Mouse (Mus musculus): ENCODE measurements around the gene Limk2. TPM values are rescaled to one million over a fixed set of nuclear protein-coding genes. Genes with fewer than 3 reads are reported as not detected.
A peak's percentile ranks its signal among the peaks of the same experiment; 100 is the strongest.

Gene Limk2
- polyA plus RNA-seq, 1 experiment from 2014 or later = 51.8 TPM

DNA sequence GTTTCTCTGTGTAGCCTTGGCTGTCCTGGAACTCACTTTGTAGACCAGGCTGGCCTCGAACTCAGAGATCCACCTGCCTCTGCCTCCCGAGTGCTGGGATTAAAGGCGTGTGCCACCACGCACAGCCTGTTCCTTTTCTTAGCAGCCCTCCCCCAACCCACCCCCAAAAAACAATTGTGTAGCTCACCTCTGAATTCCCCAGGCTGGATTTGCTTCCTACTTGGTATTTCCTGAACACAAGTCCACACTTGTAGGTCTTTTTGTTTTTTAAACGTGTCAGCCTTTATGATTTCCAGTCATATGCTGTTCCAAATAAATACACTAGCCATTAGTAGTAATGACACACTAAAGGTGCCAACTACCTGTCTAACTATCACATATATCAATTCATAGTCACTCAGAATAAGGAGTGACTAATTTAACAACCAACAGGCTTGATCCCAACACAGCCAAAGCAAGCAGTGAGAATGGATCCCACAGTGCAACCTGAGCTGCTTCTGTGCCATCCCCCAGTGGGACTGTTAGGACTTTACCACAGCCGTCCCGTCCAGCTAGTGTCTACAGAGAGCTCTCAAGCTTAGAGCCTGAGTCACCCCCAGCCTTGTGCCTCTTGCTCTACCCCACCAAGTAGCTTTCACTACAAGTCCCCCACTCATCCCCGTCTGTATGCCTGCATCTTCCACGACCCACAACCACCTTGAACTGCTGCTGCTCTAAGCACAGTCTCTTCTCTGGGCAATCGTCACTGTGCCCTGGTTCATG, 97.2 kb downstream of the Limk2 start:
- Histone ChIP-seq H3K9ac (ENCODE audit: low read length) (no peak overlapping the region), H3K4me1 (replicated peaks; ENCODE audit: control insufficient read depth, insufficient read depth, low read length) (no peaks in the 10 kb centered on the region), H3K36me3 (ENCODE audit: control insufficient read depth, insufficient read depth, low read length) (peaks cover 29% of the 10 kb centered on the region), H3K4me2 (ENCODE audit: low read depth, low read length, severe bottlenecking) (no peak overlapping the region), H3K27me3 (ENCODE audit: control insufficient read depth, insufficient read depth, low read length) (no peaks in the 10 kb centered on the region), H3K27ac (ENCODE audit: low read depth, low read length) (no peak overlapping the region), H3K4me3 (ENCODE audit: low read depth, low read length) (no peak overlapping the region), H3K9me3 (ENCODE audit: control insufficient read depth, low read length) (no peaks in the 10 kb centered on the region)
- DNase-seq (ENCODE audit: low spot score) = peak; percentile 50
- 87% methylated on average over 10 of the region's 10 CpGs for WGBS
- ATAC-seq (replicated peaks; ENCODE audit: low FRiP score) = no peak

DNA sequence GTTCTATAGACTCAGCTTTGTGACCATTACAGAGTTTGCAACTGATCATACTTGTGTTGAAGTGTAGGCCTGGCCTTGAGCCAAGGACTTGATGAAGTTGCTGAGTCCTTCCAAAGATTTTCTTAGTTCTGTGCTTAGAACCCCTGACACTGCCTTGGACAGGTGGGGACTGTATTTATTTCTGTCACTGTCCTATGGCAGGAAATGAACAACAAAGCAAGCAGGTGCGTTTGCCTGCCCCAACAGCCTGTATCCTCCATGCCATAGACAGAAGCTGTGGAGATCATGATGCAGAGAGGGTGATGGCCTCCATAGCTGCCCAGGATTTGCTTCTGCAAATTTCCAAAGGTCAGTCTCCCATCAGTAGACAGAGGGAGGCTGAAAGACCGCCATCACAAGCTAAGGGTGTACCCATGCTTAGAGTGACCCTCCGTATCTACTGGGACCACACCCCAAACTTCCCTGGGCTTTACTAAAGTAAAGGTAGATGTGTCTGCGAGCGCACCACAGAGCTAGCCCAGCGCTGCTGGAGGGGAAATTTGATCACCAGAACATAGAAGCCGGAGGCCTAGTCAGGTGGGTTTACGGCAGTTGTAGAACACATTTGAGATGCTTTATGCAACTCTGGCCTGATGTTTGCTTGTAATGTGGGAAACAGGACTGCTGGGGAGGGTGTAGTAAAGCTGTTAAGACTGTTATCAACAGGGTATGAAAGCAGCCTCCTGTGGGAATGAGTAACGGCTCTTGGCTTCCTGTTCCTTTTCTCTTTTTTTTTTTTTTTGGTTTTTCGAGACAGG, 98.0 kb downstream of the Limk2 start:
- Histone ChIP-seq H3K9me3 (ENCODE audit: control insufficient read depth, low read length) (no peaks in the 10 kb centered on the region), H3K9ac (ENCODE audit: low read length) (no peak overlapping the region), H3K27ac (ENCODE audit: low read depth, low read length) (no peak overlapping the region), H3K4me3 (ENCODE audit: low read depth, low read length) (no peak overlapping the region), H3K4me1 (replicated peaks; ENCODE audit: control insufficient read depth, insufficient read depth, low read length) (no peaks in the 10 kb centered on the region), H3K27me3 (ENCODE audit: control insufficient read depth, insufficient read depth, low read length) (no peaks in the 10 kb centered on the region), H3K4me2 (ENCODE audit: low read depth, low read length, severe bottlenecking) (no peak overlapping the region), H3K36me3 (ENCODE audit: control insufficient read depth, insufficient read depth, low read length) (peaks cover 33% of the 10 kb centered on the region)
- WGBS = 92% methylated on average over 10 of the region's 10 CpGs
- no peak for ATAC-seq (replicated peaks; ENCODE audit: low FRiP score)
- DNase-seq (ENCODE audit: low spot score) = peak; percentile 39

DNA sequence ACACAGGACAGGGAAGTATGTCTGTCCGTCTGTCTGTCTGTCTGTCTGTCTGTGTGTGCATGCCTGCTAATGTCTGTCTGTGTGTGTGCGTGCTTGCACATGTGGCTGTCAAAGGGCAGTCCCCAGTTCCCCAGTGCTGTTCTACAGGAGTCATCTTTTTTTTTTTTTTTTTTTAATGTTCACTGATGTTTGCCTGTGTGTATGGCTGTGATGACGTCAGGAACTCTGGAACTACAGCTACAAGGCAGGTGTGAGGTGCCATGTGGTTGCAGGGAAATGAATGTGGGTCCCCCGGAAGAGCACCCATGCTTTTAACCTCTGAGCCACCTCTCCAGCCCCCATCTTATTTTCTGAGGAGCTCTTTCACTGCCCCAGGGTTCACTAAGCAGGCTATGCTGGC, 99.1 kb downstream of the Limk2 start:
- H3K4me3 ChIP-seq (ENCODE audit: low read depth, low read length) = no peak overlapping the region
- H3K9ac ChIP-seq (ENCODE audit: low read length) = no peak overlapping the region
- ATAC-seq (replicated peaks; ENCODE audit: low FRiP score) (no peak), DNase-seq (ENCODE audit: low spot score) (no peak)
- no peak overlapping the region for H3K4me2 ChIP-seq (ENCODE audit: low read depth, low read length, severe bottlenecking)
- H3K27me3 ChIP-seq (ENCODE audit: control insufficient read depth, insufficient read depth, low read length) = no peaks in the 10 kb centered on the region
- H3K9me3 ChIP-seq (ENCODE audit: control insufficient read depth, low read length) = no peaks in the 10 kb centered on the region
- WGBS = 91% methylated on average over 4 of the region's 4 CpGs
- H3K27ac ChIP-seq (ENCODE audit: low read depth, low read length) = no peak overlapping the region
- no peaks in the 10 kb centered on the region for H3K4me1 ChIP-seq (replicated peaks; ENCODE audit: control insufficient read depth, insufficient read depth, low read length)
- H3K36me3 ChIP-seq (ENCODE audit: control insufficient read depth, insufficient read depth, low read length) = peaks cover 39% of the 10 kb centered on the region

DNA sequence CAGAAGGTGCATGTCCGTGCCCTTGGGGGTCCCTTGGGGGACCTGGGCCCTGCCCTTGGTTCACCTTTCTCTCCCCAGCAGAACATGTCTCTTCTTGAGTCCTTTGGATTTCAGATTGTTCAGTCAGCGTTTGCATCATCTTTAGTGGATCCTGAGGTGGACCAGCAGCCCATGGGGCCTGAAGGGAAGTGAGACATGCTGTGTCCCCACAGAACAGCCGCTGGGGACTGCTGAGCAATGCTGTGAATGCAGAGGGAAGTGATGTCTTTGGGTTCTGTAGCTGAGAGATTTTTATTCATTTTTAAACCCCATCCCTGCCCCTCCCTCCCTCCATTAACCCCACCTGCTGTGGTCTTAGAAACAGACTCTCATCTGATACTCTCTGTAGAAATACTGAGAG, 101.1 kb downstream of the Limk2 start:
- no peaks in the 10 kb centered on the region for H3K9me3 ChIP-seq (ENCODE audit: control insufficient read depth, low read length)
- no peak overlapping the region for H3K4me2 ChIP-seq (ENCODE audit: low read depth, low read length, severe bottlenecking)
- no peak overlapping the region for H3K9ac ChIP-seq (ENCODE audit: low read length)
- no peak overlapping the region for H3K27ac ChIP-seq (ENCODE audit: low read depth, low read length)
- no peak overlapping the region for H3K4me3 ChIP-seq (ENCODE audit: low read depth, low read length)
- DNase-seq (ENCODE audit: low spot score) = no peak
- H3K27me3 ChIP-seq (ENCODE audit: control insufficient read depth, insufficient read depth, low read length) = no peaks in the 10 kb centered on the region
- ATAC-seq (replicated peaks; ENCODE audit: low FRiP score) = no peak
- 95% methylated on average over 3 of the region's 3 CpGs for WGBS
- peaks cover 42% of the 10 kb centered on the region for H3K36me3 ChIP-seq (ENCODE audit: control insufficient read depth, insufficient read depth, low read length)
- no peaks in the 10 kb centered on the region for H3K4me1 ChIP-seq (replicated peaks; ENCODE audit: control insufficient read depth, insufficient read depth, low read length)

DNA sequence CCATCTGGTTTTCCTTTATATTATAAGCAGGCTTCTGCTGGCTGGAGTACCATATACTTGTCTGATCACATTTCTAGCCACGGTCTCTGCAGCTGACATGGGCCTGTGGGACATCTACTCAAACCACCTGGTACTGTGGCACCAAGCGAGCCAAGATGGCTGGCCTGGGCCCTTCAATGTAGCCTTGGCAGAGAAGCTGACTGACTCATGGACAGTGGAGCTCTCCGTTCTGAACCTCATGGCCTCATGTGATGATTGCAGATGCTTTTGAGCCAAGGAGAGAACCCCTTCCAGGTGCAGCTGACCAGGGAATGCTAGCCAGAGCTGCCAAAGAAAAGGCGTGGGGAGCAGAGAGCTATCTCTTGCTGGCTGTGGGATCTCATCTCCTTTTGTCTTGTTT, 103.2 kb downstream of the Limk2 start:
- Histone ChIP-seq H3K4me2 (ENCODE audit: low read depth, low read length, severe bottlenecking) (no peak overlapping the region), H3K27me3 (ENCODE audit: control insufficient read depth, insufficient read depth, low read length) (no peaks in the 10 kb centered on the region), H3K27ac (ENCODE audit: low read depth, low read length) (no peak overlapping the region), H3K4me1 (replicated peaks; ENCODE audit: control insufficient read depth, insufficient read depth, low read length) (no peaks in the 10 kb centered on the region), H3K4me3 (ENCODE audit: low read depth, low read length) (no peak overlapping the region), H3K36me3 (ENCODE audit: control insufficient read depth, insufficient read depth, low read length) (peaks cover 52% of the 10 kb centered on the region), H3K9me3 (ENCODE audit: control insufficient read depth, low read length) (no peaks in the 10 kb centered on the region), H3K9ac (ENCODE audit: low read length) (no peak overlapping the region)
- 91% methylated on average over 4 of the region's 4 CpGs for WGBS
- ATAC-seq (replicated peaks; ENCODE audit: low FRiP score) (no peak), DNase-seq (ENCODE audit: low spot score) (no peak)

DNA sequence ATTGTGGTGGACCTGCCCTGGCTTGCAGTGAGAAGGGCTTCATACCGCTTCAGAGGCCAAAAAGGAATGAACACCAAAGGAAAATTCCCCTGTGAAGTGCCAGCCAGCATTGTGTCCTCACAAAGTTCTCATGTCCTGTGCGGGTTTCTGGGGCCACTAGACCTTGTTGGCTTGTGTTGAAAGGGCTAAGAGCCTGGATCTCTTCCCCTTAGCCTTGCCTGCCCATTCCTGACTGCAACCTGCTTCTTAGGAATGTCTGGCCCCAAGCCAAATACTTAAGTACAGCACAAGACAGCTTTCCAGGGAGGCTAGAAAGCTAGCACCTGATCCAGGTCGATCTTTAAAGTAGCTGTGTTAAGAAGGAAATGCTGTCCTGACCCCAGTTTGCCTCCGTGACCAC, 106.2 kb downstream of the Limk2 start:
- Histone ChIP-seq H3K4me1 (replicated peaks; ENCODE audit: control insufficient read depth, insufficient read depth, low read length) (no peaks in the 10 kb centered on the region), H3K4me3 (ENCODE audit: low read depth, low read length) (no peak overlapping the region), H3K4me2 (ENCODE audit: low read depth, low read length, severe bottlenecking) (no peak overlapping the region), H3K9ac (ENCODE audit: low read length) (no peak overlapping the region), H3K9me3 (ENCODE audit: control insufficient read depth, low read length) (no peaks in the 10 kb centered on the region), H3K36me3 (ENCODE audit: control insufficient read depth, insufficient read depth, low read length) (peaks cover 41% of the 10 kb centered on the region), H3K27me3 (ENCODE audit: control insufficient read depth, insufficient read depth, low read length) (no peaks in the 10 kb centered on the region), H3K27ac (ENCODE audit: low read depth, low read length) (no peak overlapping the region)
- no peak for DNase-seq (ENCODE audit: low spot score)
- 90% methylated on average over 4 of the region's 4 CpGs for WGBS
- ATAC-seq (replicated peaks; ENCODE audit: low FRiP score) = no peak

DNA sequence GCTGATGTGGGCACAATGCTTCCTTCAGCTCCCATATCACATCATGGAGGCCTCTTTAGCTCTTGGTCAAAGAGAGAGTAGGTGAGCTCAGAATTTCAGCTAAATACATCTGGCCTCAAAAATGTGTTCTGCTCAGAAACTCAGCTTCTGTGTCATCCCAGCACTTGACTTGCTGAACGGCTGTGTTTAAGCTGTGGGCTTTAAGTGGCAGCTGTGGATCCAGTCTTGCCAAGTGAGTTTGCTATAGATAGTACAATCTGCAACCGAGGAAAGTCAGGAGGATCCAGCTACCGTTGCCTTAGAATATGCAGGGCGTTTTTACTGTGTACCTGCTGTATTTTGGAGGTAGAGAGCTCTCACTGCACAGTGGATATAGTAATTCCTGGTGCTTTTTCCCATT, 106.6 kb downstream of the Limk2 start:
- 92% methylated on average over 4 of the region's 4 CpGs for WGBS
- Histone ChIP-seq H3K27me3 (ENCODE audit: control insufficient read depth, insufficient read depth, low read length) (no peaks in the 10 kb centered on the region), H3K27ac (ENCODE audit: low read depth, low read length) (no peak overlapping the region), H3K36me3 (ENCODE audit: control insufficient read depth, insufficient read depth, low read length) (peaks cover 37% of the 10 kb centered on the region), H3K9me3 (ENCODE audit: control insufficient read depth, low read length) (no peaks in the 10 kb centered on the region), H3K4me1 (replicated peaks; ENCODE audit: control insufficient read depth, insufficient read depth, low read length) (no peaks in the 10 kb centered on the region), H3K9ac (ENCODE audit: low read length) (no peak overlapping the region), H3K4me3 (ENCODE audit: low read depth, low read length) (no peak overlapping the region), H3K4me2 (ENCODE audit: low read depth, low read length, severe bottlenecking) (no peak overlapping the region)
- ATAC-seq (replicated peaks; ENCODE audit: low FRiP score) = no peak
- DNase-seq (ENCODE audit: low spot score) = no peak

DNA sequence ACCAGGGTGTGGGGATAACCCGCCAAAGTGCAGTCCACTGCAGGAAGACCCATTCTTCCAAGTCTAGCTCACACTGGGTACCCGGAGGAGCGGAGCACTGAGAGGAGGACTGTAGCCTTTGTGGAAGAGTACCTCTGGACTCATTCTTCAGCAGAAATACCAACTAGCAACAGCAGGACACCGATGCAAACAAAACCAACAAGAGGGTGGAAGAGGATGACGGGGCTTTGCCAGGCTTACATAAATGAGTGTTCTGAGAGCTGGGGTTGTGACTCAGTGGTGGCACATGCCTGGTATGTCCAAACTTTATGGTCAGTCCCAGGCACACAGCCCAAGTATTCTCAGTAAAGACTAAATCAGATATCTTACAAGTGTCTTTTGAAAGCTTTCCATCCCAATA, 107.9 kb downstream of the Limk2 start:
- 92% methylated on average over 5 of the region's 5 CpGs for WGBS
- Histone ChIP-seq H3K27ac (ENCODE audit: low read depth, low read length) (no peak overlapping the region), H3K9me3 (ENCODE audit: control insufficient read depth, low read length) (no peaks in the 10 kb centered on the region), H3K4me3 (ENCODE audit: low read depth, low read length) (no peak overlapping the region), H3K9ac (ENCODE audit: low read length) (no peak overlapping the region), H3K4me1 (replicated peaks; ENCODE audit: control insufficient read depth, insufficient read depth, low read length) (peaks cover under 1% of the 10 kb centered on the region; the same call in 1 of the 2 replicates), H3K36me3 (ENCODE audit: control insufficient read depth, insufficient read depth, low read length) (peaks cover 38% of the 10 kb centered on the region), H3K27me3 (ENCODE audit: control insufficient read depth, insufficient read depth, low read length) (no peaks in the 10 kb centered on the region), H3K4me2 (ENCODE audit: low read depth, low read length, severe bottlenecking) (no peak overlapping the region)
- ATAC-seq (replicated peaks; ENCODE audit: low FRiP score) = no peak
- DNase-seq (ENCODE audit: low spot score) = no peak

Measured in forebrain, embryonic 11.5 days (tissue).